Mouse (Mus musculus) cerebellum, adult 8-10 months (tissue): ENCODE data around the gene AI481877.
A peak's percentile ranks its signal among the peaks of the same experiment; 100 is the strongest.

ENCODE experiments used
- DNase-seq: peaks from one replicate; pipeline ENCODE4 v3.0.0; 2022

AI481877 gene

GRCm38 (mm10) chr4:59123557-59123956, 15.2 kb downstream of the AI481877 start:
- no peak for DNase-seq

- no peak for DNase-seq
These were observed 20.9 kb downstream of the AI481877 start for GRCm38 (mm10) chr4:59117644-59118495.

GRCm38 (mm10) chr4:59108721-59109120, 30.1 kb downstream of the AI481877 start:
- no peak for DNase-seq

GRCm38 (mm10) chr4:59107886-59108285, 30.9 kb downstream of the AI481877 start:
- DNase-seq = no peak

GRCm38 (mm10) chr4:59106661-59107060, 32.1 kb downstream of the AI481877 start:
- no peak for DNase-seq

GRCm38 (mm10) chr4:59104166-59104565, 34.6 kb downstream of the AI481877 start:
- no peak for DNase-seq

- DNase-seq = peak; percentile 71
These were observed 42.4 kb downstream of the AI481877 start for GRCm38 (mm10) chr4:59096393-59096792.

- no peak for DNase-seq
These were observed 49.4 kb downstream of the AI481877 start for GRCm38 (mm10) chr4:59089391-59089790.

- DNase-seq = no peak
These were observed 55.4 kb downstream of the AI481877 start for GRCm38 (mm10) chr4:59083430-59083829.

- no peak for DNase-seq
These were observed 69.5 kb downstream of the AI481877 start for GRCm38 (mm10) chr4:59069276-59069675.

GRCm38 (mm10) chr4:59062526-59062925, 76.3 kb downstream of the AI481877 start:
- no peak for DNase-seq

GRCm38 (mm10) chr4:59057929-59058328, 80.9 kb downstream of the AI481877 start:
- no peak for DNase-seq

GRCm38 (mm10) chr4:59051081-59051480, 87.7 kb downstream of the AI481877 start:
- no peak for DNase-seq

- DNase-seq = no peak
These were observed 91.6 kb downstream of the AI481877 start for GRCm38 (mm10) chr4:59047222-59047621.

- no peak for DNase-seq
These were observed 94.9 kb downstream of the AI481877 start for GRCm38 (mm10) chr4:59043891-59044290.

GRCm38 (mm10) chr4:59043074-59043473, 95.7 kb downstream of the AI481877 start:
- DNase-seq = no peak

GRCm38 (mm10) chr4:59040397-59041287, 98.1 kb downstream of the AI481877 start:
- no peak for DNase-seq

- DNase-seq = no peak
These were observed 101.3 kb downstream of the AI481877 start for GRCm38 (mm10) chr4:59037525-59037924.

- DNase-seq = peak; percentile 72
These were observed 102.2 kb downstream of the AI481877 start for GRCm38 (mm10) chr4:59036490-59037127.

- no peak for DNase-seq
These were observed 102.9 kb downstream of the AI481877 start for GRCm38 (mm10) chr4:59035786-59036350.

- peak; percentile 59 for DNase-seq
These were observed 103.6 kb downstream of the AI481877 start, which contains the start of gene Gng10 for GRCm38 (mm10) chr4:59034918-59035785. Gene Gng10 (plus strand): TSS chr4:59035088.
